Mouse (Mus musculus) heart, embryonic 12.5 days (tissue): Measurements from ENCODE around the gene Gli1. TPM values are rescaled to one million over a fixed set of nuclear protein-coding genes. Genes with fewer than 3 reads are reported as not detected.

Experiments
- ATAC-seq: fragments of 200-750 bp; cut with Nextera tagmentation; 2 replicates; pipeline ENCODE4 v1.8.0; 2017; ENCODE audit warnings: moderate TSS enrichment, moderate library complexity; ENCODE audit not compliant: insufficient number of reproducible peaks, low FRiP score
- H3K27ac ChIP-seq: fragments of 300-500 bp; sonication (generic); 2 replicates; pipeline ENCODE4 v1.5.1; 2016; ENCODE audit warnings: mild to moderate bottlenecking, moderate library complexity; ENCODE audit not compliant: poor library complexity, severe bottlenecking
- H3K27me3 ChIP-seq: fragments of 300-500 bp; sonication (generic); replicated peaks from 2 replicates; pipeline ENCODE4 v1.6.1; 2016; ENCODE audit warnings: mild to moderate bottlenecking, moderate library complexity
- H3K36me3 ChIP-seq: fragments of 300-500 bp; sonication (generic); 2 replicates; pipeline ENCODE4 v1.6.1; 2016; ENCODE audit warnings: mild to moderate bottlenecking, moderate library complexity
- H3K4me1 ChIP-seq: fragments of 300-500 bp; sonication (generic); replicated peaks from 2 replicates; pipeline ENCODE4 v1.6.1; 2016; ENCODE audit warnings: mild to moderate bottlenecking
- H3K4me2 ChIP-seq: fragments of 300-500 bp; sonication (generic); 2 replicates; pipeline ENCODE4 v1.6.1; 2016; ENCODE audit warnings: mild to moderate bottlenecking, moderate library complexity
- H3K4me3 ChIP-seq: fragments of 300-500 bp; sonication (generic); 2 replicates; pipeline ENCODE4 v1.5.1; 2016; ENCODE audit warnings: mild to moderate bottlenecking
- H3K9ac ChIP-seq: fragments of 300-500 bp; sonication (generic); 2 replicates; pipeline ENCODE4 v1.6.1; 2016; ENCODE audit warnings: mild to moderate bottlenecking, moderate library complexity
- H3K9me3 ChIP-seq: fragments of 300-500 bp; sonication (generic); replicated peaks from 2 replicates; pipeline ENCODE4 v1.6.1; 2016; ENCODE audit warnings: mild to moderate bottlenecking, moderate library complexity
- WGBS: fragments of 180-500 bp; shearing (Covaris S2); methylation state at CpG from one replicate; pipeline ENCODE4 v1.1.7; 2016; 5-methylcytosine and 5-hydroxymethylcytosine counted together
- polyA plus RNA-seq: library from polyadenylated mRNA; unstranded; fragments of >200 nt; fragmentation: Nextera tagmentation; extraction: Ambion mirVana; gene quantifications from 2 replicates; pipeline ENCODE4 v1.2.1, GENCODE M21; 2016

The Gli1 gene
- polyA plus RNA-seq, 1 experiment from 2014 or later: 0.31 TPM

DNA sequence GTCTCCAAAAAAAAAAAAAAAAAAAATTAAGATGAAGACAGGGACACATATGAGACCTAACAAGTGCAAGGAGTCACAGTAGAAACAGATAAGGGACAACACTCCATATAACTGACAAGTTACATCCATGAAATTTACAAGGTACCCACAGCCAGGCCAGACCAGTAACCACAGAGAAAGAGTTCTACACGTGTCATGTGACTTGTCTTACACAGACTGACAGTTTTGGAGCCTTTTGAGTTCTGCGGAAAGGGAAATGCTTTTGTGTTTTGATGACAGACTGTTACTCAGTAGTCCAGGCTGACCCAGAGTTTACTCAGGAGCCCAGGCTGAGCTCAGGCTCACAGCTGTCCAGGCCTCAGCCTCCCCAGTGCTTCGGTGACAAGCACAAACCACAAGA lies 1.3 kb upstream of the Gli1 start:
- H3K27me3 ChIP-seq: peaks cover 33% of the 10 kb centered on the region
- H3K4me3 ChIP-seq: no peak overlapping the region
- no peak overlapping the region for H3K9ac ChIP-seq
- no peak overlapping the region for H3K4me2 ChIP-seq
- H3K4me1 ChIP-seq: peaks cover 32% of the 10 kb centered on the region
- WGBS: 70% methylated on average over 3 of the region's 3 CpGs
- no peaks in the 10 kb centered on the region for H3K36me3 ChIP-seq
- no peaks in the 10 kb centered on the region for H3K9me3 ChIP-seq
- no peak for ATAC-seq
- no peak overlapping the region for H3K27ac ChIP-seq

GRCm38 (mm10) chr10:127341360-127341690 lies 449 bp downstream of the Gli1 start:
- Histone ChIP-seq H3K4me1 (peaks cover 32% of the 10 kb centered on the region), H3K4me2 (peak overlapping the region; percentile 92), H3K9me3 (no peaks in the 10 kb centered on the region), H3K27me3 (peaks cover 49% of the 10 kb centered on the region), H3K27ac (no peak overlapping the region), H3K36me3 (no peaks in the 10 kb centered on the region), H3K4me3 (peak overlapping the region; percentile 48), H3K9ac (peak overlapping the region; percentile 64; the same call in 1 of the 2 replicates)
- 0% methylated on average over 9 of the region's 11 CpGs for WGBS
- no peak for ATAC-seq

DNA sequence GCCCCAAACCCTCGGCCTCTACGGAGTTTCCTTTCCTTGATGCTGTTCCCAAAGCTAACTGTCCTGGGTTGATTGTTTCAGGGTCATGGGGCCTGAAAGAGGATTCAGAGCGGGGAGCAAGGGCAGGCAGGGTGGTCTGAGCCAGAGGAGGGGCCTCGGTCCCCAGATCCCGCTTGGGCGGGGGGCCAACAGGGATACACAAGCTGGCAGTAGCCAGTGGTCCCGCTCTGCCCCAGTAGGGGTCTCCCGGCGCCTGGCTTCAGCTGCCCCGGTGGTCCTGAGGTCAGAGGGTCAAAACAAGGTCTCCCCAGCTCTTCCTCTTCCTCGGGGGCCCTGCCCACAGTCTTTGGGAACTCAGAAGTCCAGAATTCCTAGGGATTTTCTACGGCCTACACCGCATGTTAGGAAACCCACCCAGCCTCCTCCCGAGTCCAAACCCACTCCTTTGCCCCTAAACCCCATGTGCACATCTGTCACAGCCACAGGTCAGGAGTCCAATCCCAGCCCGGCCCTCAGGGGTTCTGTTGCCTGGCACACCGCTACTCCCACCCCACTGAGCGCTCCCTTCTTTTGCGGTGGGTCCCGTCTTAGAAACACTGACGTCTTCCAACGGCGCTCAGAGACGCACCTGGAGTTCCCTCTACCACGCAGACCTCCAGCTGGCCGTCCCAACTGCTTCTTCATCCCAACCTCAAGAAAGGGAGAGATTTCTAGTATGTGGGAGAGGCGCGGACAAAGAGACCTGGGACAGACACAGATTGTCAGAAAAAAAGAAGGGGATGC lies 1.0 kb downstream of the Gli1 start:
- Histone ChIP-seq H3K27ac (no peak overlapping the region), H3K27me3 (peaks cover 50% of the 10 kb centered on the region), H3K4me3 (peak overlapping the region; percentile 48), H3K9ac (0 out of 2 replicates have a peak overlapping the region, but pooled peaks have one; percentile 58), H3K4me1 (peaks cover 32% of the 10 kb centered on the region), H3K9me3 (no peaks in the 10 kb centered on the region), H3K36me3 (no peaks in the 10 kb centered on the region), H3K4me2 (peak overlapping the region; percentile 92)
- WGBS: 1% methylated on average over 27 of the region's 27 CpGs
- ATAC-seq: no peak

DNA sequence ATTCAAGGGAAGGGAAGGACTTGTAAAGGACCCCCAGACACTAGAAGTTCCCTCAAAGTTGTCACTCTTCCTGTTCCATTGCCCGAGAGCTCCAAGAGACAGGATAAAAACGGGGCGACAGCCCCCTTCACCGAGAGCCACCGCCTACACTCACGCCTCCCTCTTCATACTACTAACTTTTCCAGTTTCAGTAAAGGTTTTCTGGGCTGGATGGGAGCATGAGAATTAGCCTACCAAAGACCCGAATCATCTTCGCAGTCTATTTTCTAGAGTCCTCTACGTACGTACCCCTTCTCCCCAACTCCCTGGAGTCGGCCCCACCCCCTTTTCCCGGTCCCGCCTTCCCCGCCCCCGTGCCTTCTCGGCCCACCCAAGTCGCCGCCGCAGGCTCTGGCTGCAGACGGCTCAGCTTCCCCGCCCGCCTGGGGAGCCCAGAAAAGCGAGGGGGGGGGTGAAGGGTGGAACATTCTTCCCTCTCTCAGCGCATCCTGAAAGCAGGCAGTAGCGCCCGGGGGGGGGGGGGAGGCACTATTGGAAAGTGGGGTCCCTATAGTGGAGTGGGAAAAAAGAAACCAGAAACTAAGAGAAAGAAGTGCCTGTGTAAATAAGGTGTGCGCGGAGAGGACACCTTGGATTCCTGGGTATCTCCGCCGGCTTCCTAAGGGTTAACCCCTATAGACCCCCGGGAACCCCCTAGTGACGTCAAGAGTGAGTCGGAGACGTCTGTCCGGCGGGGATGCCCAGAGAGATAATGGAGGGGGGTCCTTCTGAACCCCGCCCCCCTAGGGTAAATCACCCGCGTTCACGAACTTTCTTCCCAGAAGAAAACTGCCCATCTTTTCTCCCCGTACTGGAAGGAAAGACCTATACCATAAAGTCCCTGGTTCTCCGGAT lies 1.8 kb downstream of the Gli1 start:
- no peaks in the 10 kb centered on the region for H3K9me3 ChIP-seq
- WGBS: under 1% methylated on average over 42 of the region's 42 CpGs
- peak overlapping the region; percentile 58 for H3K9ac ChIP-seq
- H3K27me3 ChIP-seq: peaks cover 50% of the 10 kb centered on the region
- H3K27ac ChIP-seq: no peak overlapping the region
- peak; percentile 40; the same call in 1 of the 2 replicates for ATAC-seq
- peak overlapping the region; percentile 92 for H3K4me2 ChIP-seq
- no peaks in the 10 kb centered on the region for H3K36me3 ChIP-seq
- H3K4me1 ChIP-seq: peaks cover 32% of the 10 kb centered on the region
- peak overlapping the region; percentile 48 for H3K4me3 ChIP-seq

DNA sequence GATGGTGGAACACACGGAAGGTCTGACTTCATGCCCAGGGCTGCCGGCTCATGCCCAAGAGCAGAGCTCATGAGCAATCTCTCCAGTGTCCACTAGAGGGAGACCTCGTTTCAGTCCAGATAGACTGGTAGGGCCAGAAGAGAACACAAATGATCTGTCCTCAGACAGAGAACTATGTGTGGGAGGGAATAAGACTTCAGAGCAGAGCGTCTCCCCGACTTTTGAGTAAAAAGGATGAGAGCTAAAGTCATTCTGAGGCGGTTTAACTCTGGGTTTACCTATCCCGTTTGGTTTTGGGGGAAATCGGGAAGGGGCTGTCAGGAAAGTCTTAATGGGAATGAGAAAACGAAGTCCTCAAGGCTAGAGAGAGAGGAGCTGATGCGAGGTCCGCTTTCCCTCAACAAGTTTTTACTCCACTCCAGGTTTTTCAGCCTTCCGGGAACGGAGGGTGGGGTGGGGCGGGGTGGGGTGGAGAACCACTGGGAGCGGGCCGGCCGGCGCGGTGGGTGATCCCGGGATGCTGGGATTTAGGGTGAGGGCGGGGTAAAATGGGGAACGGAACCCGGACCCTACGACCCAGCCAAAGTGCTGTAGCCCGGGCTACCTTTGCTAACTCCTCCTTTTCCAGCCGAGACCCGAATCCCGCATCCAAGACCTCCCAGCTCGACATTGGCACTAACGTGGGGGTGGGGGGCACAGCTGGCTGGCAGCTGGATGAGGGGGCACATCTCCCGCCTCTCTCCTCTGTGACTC lies 2.7 kb downstream of the Gli1 start:
- peaks cover 32% of the 10 kb centered on the region for H3K4me1 ChIP-seq
- peak overlapping the region; percentile 48 for H3K4me3 ChIP-seq
- H3K4me2 ChIP-seq: peak overlapping the region; percentile 92
- peaks cover 50% of the 10 kb centered on the region for H3K27me3 ChIP-seq
- no peaks in the 10 kb centered on the region for H3K36me3 ChIP-seq
- H3K27ac ChIP-seq: no peak overlapping the region
- H3K9me3 ChIP-seq: no peaks in the 10 kb centered on the region
- WGBS: under 1% methylated on average over 31 of the region's 31 CpGs
- peak; percentile 68 for ATAC-seq
- peak overlapping the region; percentile 58 for H3K9ac ChIP-seq

DNA sequence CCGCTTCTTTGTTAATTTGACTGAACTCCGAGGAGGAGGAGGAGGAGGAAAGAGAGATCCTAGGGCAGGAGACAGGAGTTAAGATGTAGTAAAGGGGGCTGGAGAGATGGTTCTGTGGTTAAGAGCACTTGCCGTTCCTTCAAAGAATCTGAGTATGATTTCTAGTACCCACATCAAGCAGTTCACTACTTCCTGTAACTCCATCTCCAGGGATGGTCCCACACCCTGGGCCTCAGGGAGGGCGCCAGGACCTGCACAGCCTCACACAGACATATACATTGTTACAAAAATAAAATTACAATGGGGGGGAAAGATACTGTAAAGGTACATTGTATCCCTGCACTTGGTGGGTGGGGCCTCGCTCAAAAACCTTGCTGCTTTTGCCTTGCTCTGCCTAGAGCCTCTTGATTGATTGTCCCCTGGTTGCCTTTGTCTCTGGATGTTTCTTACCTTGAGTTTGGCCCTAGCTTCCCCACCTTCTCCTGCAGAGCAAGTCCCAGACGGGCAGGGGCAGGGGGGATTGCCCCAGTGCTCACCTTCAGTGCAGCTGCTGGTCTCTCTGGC lies 4.2 kb downstream of the Gli1 start:
- no peaks in the 10 kb centered on the region for H3K9me3 ChIP-seq

DNA sequence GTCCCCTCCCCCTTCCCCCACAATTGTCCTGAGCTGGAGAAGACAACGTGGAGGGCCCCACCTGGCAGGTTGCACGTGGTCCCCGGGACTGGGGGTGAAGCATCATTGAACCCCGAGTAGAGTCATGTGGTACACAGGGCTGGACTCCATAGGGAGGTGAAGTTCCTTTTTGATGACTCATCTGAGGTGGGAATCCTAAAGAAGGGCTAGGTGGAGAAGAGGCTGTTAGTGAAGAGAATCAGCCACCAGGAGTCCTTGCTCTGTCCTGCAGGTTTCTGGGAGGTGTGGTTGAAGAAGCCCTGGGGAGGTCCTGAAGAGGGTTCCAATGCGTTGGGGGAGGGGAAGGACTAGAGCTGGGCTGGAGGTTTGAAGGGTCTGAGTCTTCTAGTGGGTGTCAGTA lies 4.8 kb downstream of the Gli1 start:
- ATAC-seq: no peak
- no peak overlapping the region for H3K4me2 ChIP-seq
- H3K4me3 ChIP-seq: no peak overlapping the region
- peaks cover 26% of the 10 kb centered on the region for H3K4me1 ChIP-seq
- H3K36me3 ChIP-seq: no peaks in the 10 kb centered on the region
- no peak overlapping the region for H3K27ac ChIP-seq
- H3K27me3 ChIP-seq: peaks cover 55% of the 10 kb centered on the region
- no peaks in the 10 kb centered on the region for H3K9me3 ChIP-seq
- no peak overlapping the region for H3K9ac ChIP-seq
- 59% methylated on average over 5 of the region's 5 CpGs for WGBS

More for the DNA sequence above, 4.2 kb downstream of the Gli1 start:
- H3K4me3 ChIP-seq: no peak overlapping the region
- no peak overlapping the region for H3K4me2 ChIP-seq
- no peak overlapping the region for H3K9ac ChIP-seq
- WGBS: 76% methylated on average over 6 of the region's 6 CpGs
- no peak overlapping the region for H3K27ac ChIP-seq
- no peak for ATAC-seq
- no peaks in the 10 kb centered on the region for H3K36me3 ChIP-seq
- H3K4me1 ChIP-seq: peaks cover 32% of the 10 kb centered on the region
- H3K27me3 ChIP-seq: peaks cover 51% of the 10 kb centered on the region

DNA sequence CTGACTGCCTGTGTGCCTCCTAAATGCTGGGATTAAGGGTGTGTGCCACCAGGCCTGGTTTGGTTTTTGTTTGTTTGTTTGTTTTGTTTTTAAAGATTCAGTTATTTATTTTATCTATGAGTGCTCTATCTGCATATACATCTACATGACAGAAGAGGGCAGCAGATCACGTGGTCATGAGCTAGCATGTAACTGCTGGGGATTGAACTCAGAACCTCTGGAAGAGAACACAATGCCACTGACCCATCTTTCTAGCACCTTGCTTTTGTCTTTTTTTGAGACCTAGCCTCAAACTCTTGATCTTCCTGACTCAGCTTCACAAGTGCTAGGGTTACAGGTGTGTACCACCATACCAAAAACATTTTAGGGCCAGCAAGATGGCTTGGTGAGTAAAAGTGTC lies 6.5 kb downstream of the Gli1 start:
- WGBS: 59% methylated on average over 1 of the region's 1 CpGs
- H3K9me3 ChIP-seq: no peaks in the 10 kb centered on the region
- no peaks in the 10 kb centered on the region for H3K36me3 ChIP-seq
- ATAC-seq: no peak
- peaks cover 55% of the 10 kb centered on the region for H3K27me3 ChIP-seq
- no peak overlapping the region for H3K4me3 ChIP-seq
- H3K4me1 ChIP-seq: peaks cover 11% of the 10 kb centered on the region
- no peak overlapping the region for H3K9ac ChIP-seq
- H3K27ac ChIP-seq: no peak overlapping the region
- H3K4me2 ChIP-seq: no peak overlapping the region

GRCm38 (mm10) chr10:127333152-127333551 lies 8.6 kb downstream of the Gli1 start:
- no peak overlapping the region for H3K27ac ChIP-seq
- H3K9ac ChIP-seq: no peak overlapping the region
- H3K27me3 ChIP-seq: peaks cover 63% of the 10 kb centered on the region
- no peaks in the 10 kb centered on the region for H3K9me3 ChIP-seq
- no peaks in the 10 kb centered on the region for H3K4me1 ChIP-seq
- no peak overlapping the region for H3K4me2 ChIP-seq
- ATAC-seq: no peak
- no peak overlapping the region for H3K4me3 ChIP-seq
- 56% methylated on average over 5 of the region's 5 CpGs for WGBS
- H3K36me3 ChIP-seq: no peaks in the 10 kb centered on the region

DNA sequence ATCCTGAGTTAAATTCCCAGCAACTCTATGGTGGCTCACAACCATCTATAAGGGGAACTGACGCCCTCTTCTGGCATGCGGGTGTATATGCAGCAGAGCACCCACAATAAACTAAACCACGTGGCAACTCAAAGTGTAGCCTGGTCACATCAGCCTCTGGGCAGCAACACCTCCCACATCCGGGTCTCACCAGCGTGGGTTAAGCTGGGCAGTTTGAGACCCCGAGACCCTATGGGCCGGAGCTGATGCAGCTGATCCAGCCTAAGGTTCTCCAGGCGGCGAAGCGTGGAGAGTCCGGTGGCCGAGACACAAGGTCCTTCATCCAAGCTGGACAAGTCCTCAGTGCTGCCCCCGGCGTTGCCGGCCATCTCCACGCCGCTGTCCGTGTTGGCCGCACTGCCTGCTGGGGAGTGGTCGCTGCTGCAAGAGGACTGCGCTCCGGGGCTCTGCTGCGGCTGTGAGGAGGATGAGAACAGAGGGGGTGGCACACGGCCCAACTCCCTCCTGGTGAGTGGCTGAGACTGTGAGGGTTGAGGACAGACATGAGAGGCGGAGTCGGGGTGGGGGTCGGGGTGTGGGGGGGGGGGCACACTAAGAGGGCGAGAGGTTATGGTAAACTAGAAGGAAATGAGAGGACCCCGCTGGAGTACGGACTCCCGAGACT lies 9.4 kb downstream of the Gli1 start:
- ATAC-seq: no peak
- Histone ChIP-seq H3K27me3 (peaks cover 63% of the 10 kb centered on the region), H3K9me3 (no peaks in the 10 kb centered on the region), H3K36me3 (no peaks in the 10 kb centered on the region), H3K4me2 (peak overlapping the region; percentile 53), H3K4me3 (peak overlapping the region; percentile 22; the same call in 1 of the 2 replicates), H3K9ac (no peak overlapping the region), H3K27ac (no peak overlapping the region), H3K4me1 (no peaks in the 10 kb centered on the region)
- WGBS: 36% methylated on average over 30 of the region's 31 CpGs
